Mouse (Mus musculus): Measurements from ENCODE around the gene Zfp868. TPM values are rescaled to one million over a fixed set of nuclear protein-coding genes. Genes with fewer than 3 reads are reported as not detected.
"Not testable (repeated sequence)": the region's sequence is repeated elsewhere in the genome, so short reads cannot be mapped to it uniquely, and the experiment has no call there.

Gene Zfp868
- 7.5 and 9.4 TPM in 2 replicates for polyA plus RNA-seq (2015; fragmentation: Nextera tagmentation; extraction: Ambion mirVana)

DNA sequence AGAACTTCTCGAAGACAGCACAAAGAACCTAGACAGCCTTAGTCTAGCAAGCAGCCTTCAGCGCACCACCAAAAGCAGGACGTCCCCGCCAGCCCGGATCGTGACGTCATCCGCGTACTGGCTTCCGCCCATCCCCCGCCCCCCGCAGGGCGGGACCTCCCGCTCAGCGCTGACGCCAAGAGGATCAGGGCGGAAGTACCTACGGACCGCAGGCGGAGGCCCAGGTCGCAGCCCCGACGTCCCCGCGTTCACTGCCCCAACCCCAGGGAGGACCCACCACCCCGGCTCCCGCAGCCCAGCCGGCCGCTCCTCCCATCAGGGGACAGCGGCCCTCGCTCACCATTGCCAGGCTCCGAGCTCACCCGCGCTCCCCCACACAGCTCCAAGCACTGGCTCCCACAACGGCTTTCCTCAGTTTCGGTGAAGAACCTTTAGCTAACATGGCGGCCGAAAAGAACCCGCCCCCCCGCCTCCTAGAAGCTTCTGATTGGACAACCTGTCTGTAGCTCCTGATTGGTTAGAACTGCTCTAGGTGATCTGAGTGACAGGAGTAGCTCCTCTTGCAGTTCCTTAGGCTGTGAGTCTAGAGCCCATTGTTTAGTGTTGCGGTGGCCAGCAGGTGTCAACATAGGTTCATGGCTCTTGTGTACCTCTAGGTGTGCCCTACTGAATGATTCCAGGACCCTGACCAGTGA lies at the start of gene Zfp868:
Gene Zfp868 (minus strand): TSS at position 454 of the 695 bp plus-strand sequence.
- under 1% methylated on average over 41 of the region's 41 CpGs for WGBS (ENCODE audit: insufficient replicate concordance)

GRCm38 (mm10) chr8:69665051-69665450 lies 39.7 kb upstream of the Zfp868 start:
- 49% methylated on average over 2 of the region's 2 CpGs for WGBS (ENCODE audit: insufficient replicate concordance)
- not testable (repeated sequence) for H3K9me3 ChIP-seq (replicated peaks); DNase-seq; H3K27me3 ChIP-seq; H3K4me2 ChIP-seq; H3K27ac ChIP-seq; H3K36me3 ChIP-seq; ATAC-seq (ENCODE audit: low read depth); H3K9ac ChIP-seq; H3K4me3 ChIP-seq (replicated peaks); H3K4me1 ChIP-seq (replicated peaks)

More for the DNA sequence above, at the start of gene Zfp868:
- peaks cover 25% of the 10 kb centered on the region for H3K4me1 ChIP-seq (replicated peaks)
- no peaks in the 10 kb centered on the region for H3K9me3 ChIP-seq (replicated peaks)
- DNase-seq = peak; percentile 96
- no peaks in the 10 kb centered on the region for H3K36me3 ChIP-seq
- H3K27me3 ChIP-seq = no peaks in the 10 kb centered on the region
- H3K27ac ChIP-seq = peak within 1 kb of the TSS; percentile 95
- peak within 1 kb of the TSS; percentile 82 for H3K4me3 ChIP-seq (replicated peaks)
- peak within 1 kb of the TSS; percentile 74 for H3K4me2 ChIP-seq
- peak within 1 kb of the TSS; percentile 87 for H3K9ac ChIP-seq
- peak; percentile 97 for ATAC-seq (ENCODE audit: low read depth)

GRCm38 (mm10) chr8:69661294-69661693 lies 35.9 kb upstream of the Zfp868 start:
- Histone ChIP-seq H3K4me3 (replicated peaks) (no peak overlapping the region), H3K36me3 (no peaks in the 10 kb centered on the region), H3K4me1 (replicated peaks) (no peaks in the 10 kb centered on the region), H3K9ac (no peak overlapping the region), H3K27me3 (0 out of 2 replicates have a peak, but pooled peaks cover 1% of the 10 kb centered on the region), H3K27ac (no peak overlapping the region), H3K4me2 (no peak overlapping the region), H3K9me3 (replicated peaks) (no peaks in the 10 kb centered on the region)
- ATAC-seq (ENCODE audit: low read depth) = peak; percentile 48; the same call in 1 of the 2 replicates
- DNase-seq = no peak

DNA sequence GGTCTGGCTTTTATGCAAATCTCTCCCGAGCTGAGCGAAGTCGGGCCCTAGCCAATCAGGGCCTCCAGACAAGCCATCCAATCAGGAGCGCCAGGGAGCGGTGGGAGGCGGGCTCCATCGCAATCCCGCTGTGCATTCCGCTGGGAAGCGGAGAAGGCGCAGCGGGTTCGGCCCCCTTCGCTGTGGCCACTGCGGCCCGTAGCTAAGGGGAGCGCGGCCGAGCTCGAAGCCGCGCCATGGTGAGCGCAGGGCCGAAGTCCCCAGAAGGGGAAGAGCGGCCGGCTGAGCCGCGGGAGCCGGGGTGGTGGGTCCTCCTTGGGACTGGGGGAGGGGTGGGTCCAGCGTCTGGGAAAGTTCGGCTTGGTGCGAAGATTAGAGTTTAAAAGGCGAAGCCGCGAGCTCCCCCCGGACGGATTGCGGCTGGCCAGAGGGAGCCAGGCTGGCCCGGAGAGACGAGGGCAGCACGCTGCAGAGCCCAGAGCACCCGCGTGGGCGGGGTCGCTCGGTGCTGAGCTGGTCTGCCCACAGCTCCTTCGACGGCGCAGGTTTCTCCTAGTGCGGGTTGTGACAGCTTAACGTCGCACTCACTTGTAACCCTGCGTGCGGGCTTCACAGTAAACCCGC lies 29.1 kb upstream of the Zfp868 start, which contains the start of gene Zfp964:
Gene Zfp964 (plus strand): TSS at position 122 of the 624 bp plus-strand sequence.
- H3K27me3 ChIP-seq = peaks cover 34% of the 10 kb centered on the region
- DNase-seq (peak; percentile 58), ATAC-seq (ENCODE audit: low read depth) (peak; percentile 91)
- peak within 1 kb of the TSS; percentile 60 for H3K4me3 ChIP-seq (replicated peaks)
- no peaks in the 10 kb centered on the region for H3K36me3 ChIP-seq
- peak within 1 kb of the TSS; percentile 74 for H3K4me2 ChIP-seq
- WGBS (ENCODE audit: insufficient replicate concordance) = under 1% methylated on average over 55 of the region's 55 CpGs
- peak within 1 kb of the TSS; percentile 68 for H3K9ac ChIP-seq
- peaks cover 8% of the 10 kb centered on the region for H3K4me1 ChIP-seq (replicated peaks)
- no peaks in the 10 kb centered on the region for H3K9me3 ChIP-seq (replicated peaks)
- peak within 1 kb of the TSS; percentile 39; the same call in 1 of the 2 replicates for H3K27ac ChIP-seq

- Histone ChIP-seq H3K4me3 (replicated peaks) (peak overlapping the region; percentile 60), H3K27me3 (peaks cover 34% of the 10 kb centered on the region), H3K4me1 (replicated peaks) (peaks cover 8% of the 10 kb centered on the region), H3K9ac (no peak overlapping the region), H3K4me2 (peak overlapping the region; percentile 74), H3K36me3 (no peaks in the 10 kb centered on the region), H3K9me3 (replicated peaks) (no peaks in the 10 kb centered on the region), H3K27ac (no peak overlapping the region)
- DNase-seq (no peak), ATAC-seq (ENCODE audit: low read depth) (no peak)
- 39% methylated on average over 10 of the region's 10 CpGs for WGBS (ENCODE audit: insufficient replicate concordance)
Observed at GRCm38 (mm10) chr8:69653808-69654357, 28.5 kb upstream of the Zfp868 start.

- WGBS (ENCODE audit: insufficient replicate concordance) = 61% methylated on average over 1 of the region's 1 CpGs
- DNase-seq (no peak), ATAC-seq (ENCODE audit: low read depth) (0 out of 2 replicates have a peak, but pooled peaks have one; percentile 20)
- peaks cover 50% of the 10 kb centered on the region for H3K36me3 ChIP-seq
- H3K4me2 ChIP-seq = no peak overlapping the region
- no peaks in the 10 kb centered on the region for H3K9me3 ChIP-seq (replicated peaks)
- peaks cover 9% of the 10 kb centered on the region; the same call in 1 of the 2 replicates for H3K4me1 ChIP-seq (replicated peaks)
- no peak overlapping the region for H3K4me3 ChIP-seq (replicated peaks)
- H3K9ac ChIP-seq = no peak overlapping the region
- no peaks in the 10 kb centered on the region for H3K27me3 ChIP-seq
- no peak overlapping the region for H3K27ac ChIP-seq
Observed at GRCm38 (mm10) chr8:69618078-69618477, 7.3 kb downstream of the Zfp868 start.

GRCm38 (mm10) chr8:69614687-69615086 lies 10.7 kb downstream of the Zfp868 start:
- Histone ChIP-seq H3K36me3 (peaks cover 78% of the 10 kb centered on the region), H3K27ac (no peak overlapping the region), H3K4me1 (replicated peaks) (0 out of 2 replicates have a peak, but pooled peaks cover 3% of the 10 kb centered on the region), H3K9me3 (replicated peaks) (no peaks in the 10 kb centered on the region), H3K4me2 (no peak overlapping the region), H3K27me3 (no peaks in the 10 kb centered on the region), H3K9ac (no peak overlapping the region), H3K4me3 (replicated peaks) (no peak overlapping the region)
- 58% methylated on average over 2 of the region's 2 CpGs for WGBS (ENCODE audit: insufficient replicate concordance)
- ATAC-seq (ENCODE audit: low read depth) = no peak
- no peak for DNase-seq

- not testable (repeated sequence) for H3K27me3 ChIP-seq; H3K4me2 ChIP-seq; H3K4me3 ChIP-seq (replicated peaks); ATAC-seq (ENCODE audit: low read depth); H3K36me3 ChIP-seq; H3K27ac ChIP-seq; DNase-seq; H3K4me1 ChIP-seq (replicated peaks); H3K9me3 ChIP-seq (replicated peaks); H3K9ac ChIP-seq
- 66% methylated on average over 3 of the region's 3 CpGs for WGBS (ENCODE audit: insufficient replicate concordance)
Observed at GRCm38 (mm10) chr8:69597598-69597997, 27.8 kb downstream of the Zfp868 start.

DNA sequence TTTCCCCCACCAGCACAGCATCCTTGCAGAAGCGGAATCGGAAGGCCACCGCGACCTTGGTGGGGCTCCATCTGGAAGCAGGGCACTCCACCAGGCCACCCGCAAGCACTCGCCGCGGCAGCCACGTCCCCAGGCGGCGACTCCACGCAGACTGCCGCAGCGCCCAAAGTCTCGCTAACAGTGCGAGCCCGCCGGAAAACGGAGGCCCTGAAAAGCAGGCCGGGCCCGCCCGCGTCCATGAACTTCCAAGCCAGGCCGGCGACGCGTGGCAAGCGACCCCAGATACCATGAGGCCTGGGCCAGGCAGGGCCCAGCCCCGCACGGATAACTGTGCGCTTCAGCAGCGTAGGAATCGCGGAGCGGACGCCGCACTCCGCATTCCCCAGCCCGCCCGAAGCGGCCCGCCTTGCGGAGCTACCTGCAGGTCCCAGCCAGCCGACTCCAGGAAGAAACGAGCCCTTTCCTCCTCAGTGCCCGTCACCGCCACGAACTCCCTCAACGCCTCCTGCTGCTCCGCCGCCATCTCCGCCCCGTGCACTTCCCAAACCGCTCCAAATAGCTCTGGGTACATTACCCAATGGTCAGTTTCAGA lies 40.6 kb downstream of the Zfp868 start:
- H3K4me3 ChIP-seq (replicated peaks) = peak overlapping the region; percentile 49
- H3K27me3 ChIP-seq = peaks cover 17% of the 10 kb centered on the region
- no peak overlapping the region for H3K27ac ChIP-seq
- H3K4me1 ChIP-seq (replicated peaks) = no peaks in the 10 kb centered on the region
- no peak for ATAC-seq (ENCODE audit: low read depth)
- WGBS (ENCODE audit: insufficient replicate concordance) = 3% methylated on average over 53 of the region's 54 CpGs
- H3K36me3 ChIP-seq = no peaks in the 10 kb centered on the region
- peak overlapping the region; percentile 67 for H3K4me2 ChIP-seq
- no peak for DNase-seq
- no peaks in the 10 kb centered on the region for H3K9me3 ChIP-seq (replicated peaks)
- 0 out of 2 replicates have a peak overlapping the region, but pooled peaks have one; percentile 22 for H3K9ac ChIP-seq

DNA sequence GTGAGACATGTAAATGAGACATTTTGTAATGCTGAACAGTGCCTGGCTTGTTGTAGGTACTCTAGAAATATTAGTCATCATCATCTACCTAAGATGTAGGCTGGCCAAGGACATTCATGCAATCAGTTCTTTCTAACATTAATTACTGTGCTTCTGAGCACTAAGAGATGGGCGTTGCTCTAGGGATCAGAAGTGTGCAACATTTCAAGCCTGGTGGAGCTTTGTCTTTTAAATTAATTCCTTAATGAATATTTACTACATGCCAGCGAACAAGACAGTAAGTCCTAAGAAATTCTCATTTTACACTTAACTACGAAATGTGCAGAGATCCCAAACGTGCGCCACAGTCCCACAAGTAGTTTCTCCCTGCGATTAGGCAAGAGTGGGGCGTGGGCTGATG lies 41.1 kb downstream of the Zfp868 start:
- H3K27ac ChIP-seq; H3K4me1 ChIP-seq (replicated peaks); H3K9me3 ChIP-seq (replicated peaks); DNase-seq; H3K36me3 ChIP-seq; ATAC-seq (ENCODE audit: low read depth): not testable (repeated sequence)
- Histone ChIP-seq H3K4me3 (replicated peaks) (peak overlapping the region; percentile 49), H3K4me2 (peak overlapping the region; percentile 67), H3K27me3 (peaks cover 17% of the 10 kb centered on the region), H3K9ac (0 out of 2 replicates have a peak overlapping the region, but pooled peaks have one; percentile 22)
- WGBS (ENCODE audit: insufficient replicate concordance) = 19% methylated on average over 7 of the region's 7 CpGs
